Mouse (Mus musculus): Measurements from ENCODE around the gene Pdzd7. TPM values are rescaled to one million over a fixed set of nuclear protein-coding genes. Genes with fewer than 3 reads are reported as not detected.

Pdzd7 gene
- polyA plus RNA-seq, 2 experiments: 0.03 TPM; not detected in 1

DNA sequence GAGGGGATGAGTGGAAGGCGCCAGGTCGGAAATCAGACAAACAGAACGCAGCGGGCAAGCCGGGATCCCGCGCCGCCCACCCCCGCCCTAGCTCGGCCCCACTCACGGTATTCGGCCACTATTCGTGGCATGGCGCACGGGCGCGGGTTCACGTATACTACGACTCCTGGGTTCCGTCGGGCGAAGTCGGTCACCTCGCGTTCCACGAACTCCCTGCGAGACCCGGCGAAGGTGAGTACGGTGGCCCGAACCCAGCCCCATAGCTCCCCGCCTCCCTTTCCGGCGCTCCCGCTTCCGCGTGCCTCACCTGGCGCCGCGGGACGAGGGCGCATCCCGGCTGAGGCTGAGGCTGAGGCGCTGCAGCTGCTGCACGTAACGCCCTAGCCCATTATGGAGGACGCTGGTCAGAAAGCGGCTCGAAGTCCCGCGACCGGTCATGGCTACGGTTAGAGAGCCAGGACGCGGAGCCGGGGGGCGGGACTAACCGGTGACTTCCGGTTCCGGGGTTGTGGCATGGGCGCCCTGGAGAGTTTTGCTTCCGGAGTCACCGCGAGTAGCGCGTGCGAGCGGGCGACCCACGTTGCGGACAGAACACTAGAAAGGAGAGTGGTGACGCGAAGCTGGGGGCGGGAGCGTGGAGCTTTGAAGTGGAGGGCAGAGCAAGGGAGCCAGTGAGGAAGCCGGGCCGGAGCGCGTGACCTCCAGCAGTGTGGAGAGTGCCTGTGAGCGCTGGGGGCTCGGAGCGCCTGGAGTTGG lies 39.4 kb downstream of the Pdzd7 start, which contains the start of gene Mrpl43:
TSS of gene Mrpl43 (minus strand) at position 486 of the 756 bp plus-strand sequence.
- TF ChIP-seq EP300 (IDR thresholded peaks at IDR 0.05; ENCODE audit: low read depth): 0 out of 2 replicates have a peak, but pooled peaks have one; percentile 13
- peak; percentile 23; the same call in 1 of the 2 replicates for TF ChIP-seq CTCF (IDR thresholded peaks at IDR 0.05; ENCODE audit: low read depth)
- H3K36me3 ChIP-seq (replicated peaks; ENCODE audit: control insufficient read depth, insufficient read depth, low read depth): peaks cover 7% of the 10 kb centered on the region
- H3K27me3 ChIP-seq (ENCODE audit: control insufficient read depth, insufficient read depth, low read length): no peaks in the 10 kb centered on the region
- DNase-seq (ENCODE audit: low read depth in 3 of 3, low spot score in 3 of 3) (peak; percentile 77 to 84 (median 80)), ATAC-seq (ENCODE audit: insufficient read depth) (peak; percentile 84)
- under 1% methylated on average over 82 of the region's 82 CpGs for WGBS (ENCODE audit: insufficient replicate concordance)
- peak within 1 kb of the TSS; percentile 59 for H3K9ac ChIP-seq (replicated peaks)
- peak within 1 kb of the TSS; percentile 65 to 79 for H3K4me3 ChIP-seq (ENCODE audit: insufficient read depth in 1 of 2, low read depth in 2 of 2, low read length in 2 of 2)
- no peaks in the 10 kb centered on the region for H3K9me3 ChIP-seq (ENCODE audit: control insufficient read depth, low read length)
- peak within 1 kb of the TSS; percentile 29 for H3K27ac ChIP-seq
- peak within 1 kb of the TSS; percentile 96 for H3K4me2 ChIP-seq (ENCODE audit: low read depth)
- H3K4me1 ChIP-seq (replicated peaks; ENCODE audit: control insufficient read depth in 2 of 2, insufficient read depth in 2 of 2, low read length in 1 of 2): peaks cover 5 to 14% of the 10 kb centered on the region in 2 experiments

DNA sequence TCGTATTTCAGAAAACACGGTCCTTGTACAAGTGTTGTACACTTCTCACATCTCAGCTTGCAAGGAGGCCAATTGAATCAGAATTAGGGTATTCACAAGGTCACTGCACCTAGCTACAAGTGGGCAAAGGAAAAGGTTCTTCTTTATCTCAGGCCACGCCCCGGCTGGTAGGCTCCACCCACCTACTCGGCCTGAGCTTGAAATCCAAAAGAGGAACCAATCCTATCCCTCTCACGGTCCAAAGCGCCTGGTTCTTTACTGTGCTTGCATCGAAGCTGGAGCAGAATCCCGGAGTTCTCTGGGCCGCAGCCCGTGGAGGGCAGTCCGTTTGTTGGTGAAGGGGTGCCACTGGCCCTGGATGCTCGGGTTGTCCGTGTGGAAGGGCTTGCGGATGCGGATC lies 40.1 kb downstream of the Pdzd7 start, which contains the start of gene Twnk:
TSS of gene Twnk (plus strand) at position 220 of the 400 bp plus-strand sequence.
- peak within 1 kb of the TSS; percentile 59 for H3K9ac ChIP-seq (replicated peaks)
- no peaks in the 10 kb centered on the region for H3K27me3 ChIP-seq (ENCODE audit: control insufficient read depth, insufficient read depth, low read length)
- no peak; the same call in 1 of the 2 replicates for ATAC-seq (ENCODE audit: insufficient read depth)
- H3K36me3 ChIP-seq (replicated peaks; ENCODE audit: control insufficient read depth, insufficient read depth, low read depth): peaks cover 7% of the 10 kb centered on the region
- peak; percentile 57 to 71 (median 67) for DNase-seq (ENCODE audit: low read depth in 3 of 3, low spot score in 3 of 3)
- TF ChIP-seq CTCF (IDR thresholded peaks at IDR 0.05; ENCODE audit: low read depth) (no peak), EP300 (IDR thresholded peaks at IDR 0.05; ENCODE audit: low read depth) (no peak)
- H3K9me3 ChIP-seq (ENCODE audit: control insufficient read depth, low read length): no peaks in the 10 kb centered on the region
- peak within 1 kb of the TSS; percentile 96 for H3K4me2 ChIP-seq (ENCODE audit: low read depth)
- H3K4me3 ChIP-seq (ENCODE audit: insufficient read depth in 1 of 2, low read depth in 2 of 2, low read length in 2 of 2): peak within 1 kb of the TSS; percentile 65 to 79
- peak within 1 kb of the TSS; percentile 29 for H3K27ac ChIP-seq
- WGBS (ENCODE audit: insufficient replicate concordance): 8% methylated on average over 16 of the region's 16 CpGs
- H3K4me1 ChIP-seq (replicated peaks; ENCODE audit: control insufficient read depth in 2 of 2, insufficient read depth in 2 of 2, low read length in 1 of 2): peaks cover 5 to 14% of the 10 kb centered on the region in 2 experiments

DNA sequence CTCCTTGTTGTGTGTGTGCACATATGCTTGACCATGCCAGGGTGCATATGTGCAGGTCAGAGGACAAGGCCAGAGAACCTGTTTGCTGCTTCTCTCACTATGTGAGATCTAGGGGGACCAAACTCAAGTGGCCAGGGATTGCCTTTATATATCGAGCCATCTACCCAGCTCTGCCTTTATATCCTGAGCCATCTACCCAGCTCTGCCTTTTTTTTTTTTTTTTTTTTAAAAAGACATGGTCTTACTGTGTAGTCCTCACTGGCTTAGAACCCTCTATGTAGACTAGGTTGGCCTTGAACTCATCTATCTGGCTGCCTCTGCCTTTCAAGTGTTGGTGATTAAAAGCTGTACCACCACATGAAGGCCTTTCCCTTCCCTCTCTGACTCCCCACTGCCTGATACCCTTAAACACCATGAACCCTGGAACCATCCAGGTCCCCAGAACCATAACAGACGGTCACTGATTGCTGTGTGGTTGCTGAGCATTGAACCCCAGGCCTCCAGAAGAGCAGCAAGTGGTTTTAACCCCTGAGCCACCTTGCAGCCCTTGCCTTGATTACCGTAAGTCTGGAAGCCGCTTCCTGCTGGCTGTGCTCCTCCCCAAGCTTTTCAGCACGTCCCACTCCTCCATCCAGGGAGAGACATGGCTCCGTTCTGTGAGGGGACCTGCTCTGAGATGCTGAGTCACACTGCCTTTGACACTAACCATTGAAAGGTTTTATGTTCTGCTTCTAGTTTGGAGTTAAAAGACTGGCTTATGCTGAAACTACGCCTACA lies 41.6 kb downstream of the Pdzd7 start:
- H3K4me2 ChIP-seq (ENCODE audit: low read depth): no peak overlapping the region
- TF ChIP-seq CTCF (IDR thresholded peaks at IDR 0.05; ENCODE audit: low read depth): no peak
- TF ChIP-seq EP300 (IDR thresholded peaks at IDR 0.05; ENCODE audit: low read depth): no peak
- H3K4me1 ChIP-seq (replicated peaks; ENCODE audit: control insufficient read depth in 2 of 2, insufficient read depth in 2 of 2, low read length in 1 of 2): peaks cover 5 to 14% of the 10 kb centered on the region in 2 experiments
- ATAC-seq (ENCODE audit: insufficient read depth): no peak
- 80% methylated on average over 7 of the region's 7 CpGs for WGBS (ENCODE audit: insufficient replicate concordance)
- H3K4me3 ChIP-seq (ENCODE audit: insufficient read depth in 1 of 2, low read depth in 2 of 2, low read length in 2 of 2): no peak overlapping the region
- no peak for DNase-seq (ENCODE audit: low read depth in 3 of 3, low spot score in 3 of 3)
- H3K27ac ChIP-seq: no peak overlapping the region
- no peak overlapping the region for H3K9ac ChIP-seq (replicated peaks)
- no peaks in the 10 kb centered on the region for H3K27me3 ChIP-seq (ENCODE audit: control insufficient read depth, insufficient read depth, low read length)
- H3K36me3 ChIP-seq (replicated peaks; ENCODE audit: control insufficient read depth, insufficient read depth, low read depth): peaks cover 7% of the 10 kb centered on the region
- no peaks in the 10 kb centered on the region for H3K9me3 ChIP-seq (ENCODE audit: control insufficient read depth, low read length)

DNA sequence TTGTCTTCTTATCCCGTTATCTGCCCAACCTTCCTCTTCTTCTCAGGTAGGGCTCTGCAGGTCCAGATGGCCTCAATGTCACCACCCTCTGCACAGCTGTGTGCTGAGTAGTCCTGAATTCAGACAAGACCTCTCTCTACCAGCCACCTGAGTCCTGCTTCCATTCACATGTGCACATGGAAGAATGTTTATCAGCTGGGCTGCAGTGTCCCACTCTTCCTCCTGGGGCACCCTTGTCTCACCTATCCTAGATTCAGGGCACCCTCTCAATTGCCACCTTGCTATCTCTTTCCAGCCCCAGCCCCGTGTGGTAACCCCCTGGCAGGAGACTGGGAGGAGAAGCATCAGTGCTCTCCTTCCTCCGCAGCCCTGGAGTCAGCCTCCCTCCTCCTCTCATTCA lies 43.2 kb downstream of the Pdzd7 start:
- no peak for DNase-seq (ENCODE audit: low read depth in 3 of 3, low spot score in 3 of 3)
- ATAC-seq (ENCODE audit: insufficient read depth): no peak
- H3K36me3 ChIP-seq (replicated peaks; ENCODE audit: control insufficient read depth, insufficient read depth, low read depth): peaks cover 7% of the 10 kb centered on the region
- H3K27me3 ChIP-seq (ENCODE audit: control insufficient read depth, insufficient read depth, low read length): no peaks in the 10 kb centered on the region
- WGBS (ENCODE audit: insufficient replicate concordance): 67% methylated on average over 3 of the region's 3 CpGs
- H3K27ac ChIP-seq: no peak overlapping the region
- peaks cover 5 to 9% of the 10 kb centered on the region in 2 experiments for H3K4me1 ChIP-seq (replicated peaks; ENCODE audit: control insufficient read depth in 2 of 2, insufficient read depth in 2 of 2, low read length in 1 of 2)
- no peaks in the 10 kb centered on the region for H3K9me3 ChIP-seq (ENCODE audit: control insufficient read depth, low read length)
- no peak overlapping the region for H3K4me2 ChIP-seq (ENCODE audit: low read depth)
- H3K9ac ChIP-seq (replicated peaks): no peak overlapping the region
- H3K4me3 ChIP-seq (ENCODE audit: insufficient read depth in 1 of 2, low read depth in 2 of 2, low read length in 2 of 2): no peak overlapping the region
- TF ChIP-seq EP300 (IDR thresholded peaks at IDR 0.05; ENCODE audit: low read depth) (no peak), CTCF (IDR thresholded peaks at IDR 0.05; ENCODE audit: low read depth) (peak; percentile 42)

DNA sequence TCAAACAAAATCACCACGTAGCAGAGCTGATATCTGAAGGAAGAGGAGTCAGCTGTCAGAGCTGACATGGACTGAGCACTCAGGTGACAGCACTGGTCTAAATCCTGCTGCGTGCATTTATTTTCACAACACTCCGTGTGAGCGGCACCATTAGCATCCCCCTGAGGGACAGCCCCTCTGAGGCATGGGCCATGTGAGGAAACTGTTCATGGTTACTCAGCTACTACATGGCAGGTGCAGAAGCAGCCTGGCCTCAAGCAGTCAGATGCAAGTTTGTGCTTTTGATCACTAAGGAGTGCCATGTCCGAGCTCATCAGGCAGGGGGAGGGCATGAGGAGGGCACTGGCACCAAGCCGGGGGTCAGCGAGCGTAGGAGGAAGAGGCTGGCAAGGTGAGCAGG lies 45.9 kb downstream of the Pdzd7 start:
- no peak overlapping the region for H3K4me3 ChIP-seq (ENCODE audit: insufficient read depth in 1 of 2, low read depth in 2 of 2, low read length in 2 of 2)
- H3K4me2 ChIP-seq (ENCODE audit: low read depth): no peak overlapping the region
- DNase-seq (ENCODE audit: low read depth in 3 of 3, low spot score in 3 of 3) (no peak), ATAC-seq (ENCODE audit: insufficient read depth) (no peak)
- peaks cover 7% of the 10 kb centered on the region for H3K36me3 ChIP-seq (replicated peaks; ENCODE audit: control insufficient read depth, insufficient read depth, low read depth)
- H3K4me1 ChIP-seq (replicated peaks; ENCODE audit: control insufficient read depth in 2 of 2, insufficient read depth in 2 of 2, low read length in 1 of 2): no peaks in the 10 kb centered on the region
- TF ChIP-seq CTCF (IDR thresholded peaks at IDR 0.05; ENCODE audit: low read depth) (no peak), EP300 (IDR thresholded peaks at IDR 0.05; ENCODE audit: low read depth) (no peak)
- no peak overlapping the region for H3K27ac ChIP-seq
- 72% methylated on average over 8 of the region's 8 CpGs for WGBS (ENCODE audit: insufficient replicate concordance)
- H3K9me3 ChIP-seq (ENCODE audit: control insufficient read depth, low read length): no peaks in the 10 kb centered on the region
- H3K27me3 ChIP-seq (ENCODE audit: control insufficient read depth, insufficient read depth, low read length): no peaks in the 10 kb centered on the region
- no peak overlapping the region for H3K9ac ChIP-seq (replicated peaks)
